Mouse (Mus musculus): ENCODE measurements around the gene Gpd1. TPM values are rescaled to one million over a fixed set of nuclear protein-coding genes. Genes with fewer than 3 reads are reported as not detected.
A peak's percentile ranks its signal among the peaks of the same experiment; 100 is the strongest.
"Not testable (repeated sequence)": the region's sequence is repeated elsewhere in the genome, so short reads cannot be mapped to it uniquely, and the experiment has no call there.

Gpd1 gene
- total and polyA plus RNA-seq, 2 experiments from 2014 or later: 1.2 to 2.8 TPM

GRCm38 (mm10) chr15:99767467-99767866 lies 50.2 kb downstream of the Gpd1 start:
- no peak for TF ChIP-seq CTCF (IDR thresholded peaks at IDR 0.05)
- H3K9me3 ChIP-seq (ENCODE audit: low read length): no peaks in the 10 kb centered on the region
- no peaks in the 10 kb centered on the region for H3K36me3 ChIP-seq (ENCODE audit: insufficient read depth, low read length)
- H3K4me3 ChIP-seq (ENCODE audit: low read depth, low read length): no peak overlapping the region
- no peaks in the 10 kb centered on the region; the same call in 1 of the 2 replicates for H3K4me1 ChIP-seq (ENCODE audit: insufficient read depth, low read length)
- no peak overlapping the region for H3K4me2 ChIP-seq (ENCODE audit: low read depth, low read length, poor library complexity, severe bottlenecking)
- H3K27ac ChIP-seq (ENCODE audit: low read depth, low read length): no peak overlapping the region
- no peak overlapping the region for H3K9ac ChIP-seq (replicated peaks; ENCODE audit: low read length, poor library complexity, severe bottlenecking)
- WGBS: 85% methylated on average over 4 of the region's 4 CpGs
- ATAC-seq (ENCODE audit: low FRiP score) (no peak), DNase-seq (ENCODE audit: low spot score) (no peak)
- no peaks in the 10 kb centered on the region for H3K27me3 ChIP-seq (ENCODE audit: insufficient read depth, low read length)

DNA sequence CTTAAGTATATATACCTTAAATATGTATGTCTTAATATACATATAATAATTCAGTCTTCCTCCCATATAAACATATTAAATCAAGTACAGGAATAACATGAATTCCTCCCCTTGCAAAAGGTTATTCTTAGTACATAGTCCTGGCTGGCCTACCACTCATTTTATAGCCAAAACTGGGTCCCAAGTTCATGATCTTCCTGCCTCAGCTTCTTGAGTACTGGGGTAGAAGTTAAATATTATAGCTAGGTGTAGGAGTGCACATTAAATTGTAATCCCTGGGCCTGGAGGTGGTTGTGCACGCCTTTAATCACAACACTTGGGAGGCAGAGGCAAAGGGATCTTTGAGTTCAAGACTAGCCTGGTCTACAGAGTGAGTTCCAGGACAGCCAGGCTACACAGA lies 51.4 kb downstream of the Gpd1 start:
- DNase-seq (ENCODE audit: low spot score) (no peak), ATAC-seq (ENCODE audit: low FRiP score) (no peak)
- Histone ChIP-seq H3K36me3 (ENCODE audit: insufficient read depth, low read length) (no peaks in the 10 kb centered on the region), H3K27me3 (ENCODE audit: insufficient read depth, low read length) (no peaks in the 10 kb centered on the region), H3K4me3 (ENCODE audit: low read depth, low read length) (no peak overlapping the region), H3K4me1 (ENCODE audit: insufficient read depth, low read length) (no peaks in the 10 kb centered on the region; the same call in 1 of the 2 replicates), H3K9ac (replicated peaks; ENCODE audit: low read length, poor library complexity, severe bottlenecking) (no peak overlapping the region), H3K9me3 (ENCODE audit: low read length) (no peaks in the 10 kb centered on the region), H3K27ac (ENCODE audit: low read depth, low read length) (no peak overlapping the region), H3K4me2 (ENCODE audit: low read depth, low read length, poor library complexity, severe bottlenecking) (no peak overlapping the region)
- 100% methylated on average over 1 of the region's 1 CpGs for WGBS
- no peak for TF ChIP-seq CTCF (IDR thresholded peaks at IDR 0.05)

DNA sequence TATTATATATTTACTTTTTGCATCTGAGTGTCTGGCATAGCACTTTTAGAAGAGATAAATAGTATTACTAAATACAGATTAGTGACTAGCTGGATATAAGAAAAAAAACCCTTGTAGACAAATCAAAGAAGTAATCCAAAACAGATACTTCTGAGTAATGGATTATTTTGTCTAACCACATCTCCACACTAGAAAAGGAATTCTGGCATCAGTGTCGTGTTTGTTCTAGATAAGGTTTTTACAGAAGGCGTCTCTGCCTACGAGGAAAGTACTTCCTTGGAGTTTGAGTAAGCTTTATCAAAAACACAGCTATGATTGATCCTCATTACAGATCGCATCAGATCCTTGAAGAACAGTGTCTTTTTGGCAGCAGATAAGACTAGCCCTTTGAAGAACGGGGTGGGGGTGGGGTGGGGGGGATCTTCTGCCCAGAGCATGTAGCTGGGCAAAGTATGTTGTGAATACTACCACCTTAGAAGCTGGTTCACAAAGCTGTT lies 53.7 kb downstream of the Gpd1 start:
- H3K27me3 ChIP-seq (ENCODE audit: insufficient read depth, low read length): no peaks in the 10 kb centered on the region
- no peak for ATAC-seq (ENCODE audit: low FRiP score)
- 19% methylated on average over 5 of the region's 5 CpGs for WGBS
- H3K4me1 ChIP-seq (ENCODE audit: insufficient read depth, low read length): no peaks in the 10 kb centered on the region; the same call in 1 of the 2 replicates
- H3K4me3 ChIP-seq (ENCODE audit: low read depth, low read length): peak overlapping the region; percentile 77
- H3K27ac ChIP-seq (ENCODE audit: low read depth, low read length): peak overlapping the region; percentile 91; the same call in 1 of the 2 replicates
- no peaks in the 10 kb centered on the region for H3K9me3 ChIP-seq (ENCODE audit: low read length)
- peak overlapping the region; percentile 75 for H3K4me2 ChIP-seq (ENCODE audit: low read depth, low read length, poor library complexity, severe bottlenecking)
- H3K9ac ChIP-seq (replicated peaks; ENCODE audit: low read length, poor library complexity, severe bottlenecking): peak overlapping the region; percentile 88; the same call in 1 of the 2 replicates
- H3K36me3 ChIP-seq (ENCODE audit: insufficient read depth, low read length): no peaks in the 10 kb centered on the region
- DNase-seq (ENCODE audit: low spot score): no peak
- no peak for TF ChIP-seq CTCF (IDR thresholded peaks at IDR 0.05)

DNA sequence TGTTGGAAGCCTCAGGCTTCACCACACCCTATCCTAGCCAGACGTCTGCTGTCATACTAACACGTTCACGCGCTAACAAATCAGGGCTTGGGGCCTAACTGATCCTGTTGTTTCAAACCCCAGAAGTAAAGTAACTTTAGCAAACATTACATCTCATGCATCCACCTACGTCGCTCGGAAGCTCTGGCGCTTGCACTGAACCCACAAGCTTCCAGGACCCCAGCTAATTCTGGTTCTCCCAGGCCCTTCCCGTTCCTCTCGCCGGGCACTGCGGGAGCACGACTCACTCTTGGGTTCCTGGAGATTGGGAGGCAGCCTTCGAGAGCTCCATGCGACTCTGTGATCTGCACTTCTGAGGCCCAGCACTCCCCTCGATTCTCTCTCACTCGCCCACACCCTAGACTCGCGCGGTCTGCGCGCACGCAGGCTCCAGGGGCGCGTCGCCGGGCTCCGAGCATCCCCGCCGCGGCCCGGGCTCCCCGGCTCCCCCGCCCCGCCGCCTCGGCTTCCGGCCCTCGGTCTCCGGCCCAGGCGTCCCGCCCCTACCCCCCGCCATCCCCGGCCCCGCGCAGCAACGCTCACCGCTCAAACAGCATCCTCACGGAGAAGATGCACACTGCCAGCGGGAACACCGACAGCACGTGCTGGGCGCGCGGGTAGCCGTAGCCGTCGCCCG lies 54.4 kb downstream of the Gpd1 start:
- H3K27me3 ChIP-seq (ENCODE audit: insufficient read depth, low read length): no peaks in the 10 kb centered on the region
- DNase-seq (ENCODE audit: low spot score): peak; percentile 32
- H3K36me3 ChIP-seq (ENCODE audit: insufficient read depth, low read length): no peaks in the 10 kb centered on the region
- H3K27ac ChIP-seq (ENCODE audit: low read depth, low read length): peak overlapping the region; percentile 91
- no peak for TF ChIP-seq CTCF (IDR thresholded peaks at IDR 0.05)
- H3K9ac ChIP-seq (replicated peaks; ENCODE audit: low read length, poor library complexity, severe bottlenecking): peak overlapping the region; percentile 88
- WGBS: under 1% methylated on average over 58 of the region's 59 CpGs
- ATAC-seq (ENCODE audit: low FRiP score): peak; percentile 80
- peak overlapping the region; percentile 75 for H3K4me2 ChIP-seq (ENCODE audit: low read depth, low read length, poor library complexity, severe bottlenecking)
- no peaks in the 10 kb centered on the region for H3K9me3 ChIP-seq (ENCODE audit: low read length)
- H3K4me3 ChIP-seq (ENCODE audit: low read depth, low read length): peak overlapping the region; percentile 77
- no peaks in the 10 kb centered on the region; the same call in 1 of the 2 replicates for H3K4me1 ChIP-seq (ENCODE audit: insufficient read depth, low read length)

DNA sequence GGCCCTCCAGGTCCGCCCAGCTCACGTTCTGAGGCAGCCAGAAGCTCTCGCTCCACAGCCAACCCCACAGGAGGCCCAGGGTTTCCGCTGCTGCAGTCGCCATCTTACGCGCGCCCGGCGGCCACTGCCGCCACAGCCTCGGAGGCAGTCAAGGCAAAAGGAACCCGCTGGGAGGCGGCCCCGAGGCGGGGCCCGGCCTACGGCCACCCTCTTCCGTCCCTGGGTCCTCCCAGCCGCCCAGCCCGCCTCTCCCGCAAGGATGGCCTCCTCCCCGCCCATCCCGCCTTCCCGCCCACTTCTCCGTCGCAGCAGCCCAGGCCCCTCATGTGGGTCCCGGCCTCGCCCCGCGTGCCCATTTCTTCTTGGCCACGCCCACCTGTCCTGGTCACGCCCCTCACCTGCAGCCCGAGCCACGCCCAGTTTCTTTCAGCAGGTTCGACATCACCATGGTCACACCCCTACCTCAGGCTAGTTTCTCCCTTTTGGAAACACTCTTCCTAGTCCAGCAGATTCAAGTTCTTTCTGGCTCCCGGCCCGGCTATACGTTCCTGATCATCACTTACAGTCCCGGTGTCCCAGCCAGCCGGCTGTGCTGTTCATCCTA lies 55.1 kb downstream of the Gpd1 start:
- TF ChIP-seq CTCF (IDR thresholded peaks at IDR 0.05): no peak
- peak; percentile 86 for ATAC-seq (ENCODE audit: low FRiP score)
- H3K9ac ChIP-seq (replicated peaks; ENCODE audit: low read length, poor library complexity, severe bottlenecking): peak overlapping the region; percentile 88
- no peaks in the 10 kb centered on the region; the same call in 1 of the 2 replicates for H3K4me1 ChIP-seq (ENCODE audit: insufficient read depth, low read length)
- H3K4me3 ChIP-seq (ENCODE audit: low read depth, low read length): peak overlapping the region; percentile 77
- no peaks in the 10 kb centered on the region for H3K9me3 ChIP-seq (ENCODE audit: low read length)
- WGBS: 0% methylated on average over 30 of the region's 41 CpGs
- DNase-seq (ENCODE audit: low spot score): peak; percentile 84
- no peaks in the 10 kb centered on the region for H3K36me3 ChIP-seq (ENCODE audit: insufficient read depth, low read length)
- peak overlapping the region; percentile 75 for H3K4me2 ChIP-seq (ENCODE audit: low read depth, low read length, poor library complexity, severe bottlenecking)
- peak overlapping the region; percentile 91 for H3K27ac ChIP-seq (ENCODE audit: low read depth, low read length)
- H3K27me3 ChIP-seq (ENCODE audit: insufficient read depth, low read length): no peaks in the 10 kb centered on the region

GRCm38 (mm10) chr15:99772881-99772924 lies 55.4 kb downstream of the Gpd1 start, which contains the start of gene Cers5:
Cers5 (minus strand) TSS chr15:99772885.
- peak within 1 kb of the TSS; percentile 77 for H3K4me3 ChIP-seq (ENCODE audit: low read depth, low read length)
- H3K27ac ChIP-seq (ENCODE audit: low read depth, low read length): peak within 1 kb of the TSS; percentile 91
- H3K4me2 ChIP-seq (ENCODE audit: low read depth, low read length, poor library complexity, severe bottlenecking): peak within 1 kb of the TSS; percentile 75
- DNase-seq (ENCODE audit: low spot score); H3K9me3 ChIP-seq (ENCODE audit: low read length); H3K4me1 ChIP-seq (ENCODE audit: insufficient read depth, low read length); H3K36me3 ChIP-seq (ENCODE audit: insufficient read depth, low read length); ATAC-seq (ENCODE audit: low FRiP score); H3K27me3 ChIP-seq (ENCODE audit: insufficient read depth, low read length): not testable (repeated sequence)
- peak within 1 kb of the TSS; percentile 88 for H3K9ac ChIP-seq (replicated peaks; ENCODE audit: low read length, poor library complexity, severe bottlenecking)

All from midbrain, postnatal 0 days (tissue).